ENCODE assay signal across 31 mouse cellular contexts in the genomic region with DNA sequence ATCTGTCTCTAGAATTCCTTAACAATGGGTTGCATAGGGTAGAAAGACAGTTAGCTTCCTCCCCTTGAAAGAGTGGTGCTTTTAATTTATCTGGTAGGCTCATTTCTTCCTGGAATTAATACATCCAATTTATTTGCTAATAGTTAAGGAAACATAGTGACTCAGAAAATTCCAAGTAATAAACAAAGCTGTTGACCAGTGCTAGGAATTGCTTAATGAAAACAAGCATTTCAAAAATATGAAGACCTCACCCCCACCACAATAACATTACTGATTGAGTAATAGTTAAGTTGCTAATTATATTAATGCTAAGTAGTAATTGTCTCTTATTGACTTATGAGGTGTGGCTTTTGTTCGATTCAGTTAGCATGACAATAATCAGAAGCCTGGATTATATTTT.
"Had no signal": no experiment of that assay in that cellular context is flagged by ENCODE, and none has a peak within 500 bp of the region (broad histone marks: within the 10 kb centered on the region; RNA-seq: fewer than 3 reads in every experiment).

No protein-coding gene starts in this region.

- H3K36me3 ChIP-seq: heart, embryonic 15.5 days; hindbrain, embryonic 10.5 days; hindbrain, embryonic 12.5 days; hindbrain, embryonic 13.5 days; hindbrain, embryonic 15.5 days; intestine, embryonic 15.5 days had no signal

- H3K9me3 ChIP-seq: heart, embryonic 10.5 days; heart, embryonic 12.5 days; heart, embryonic 13.5 days; heart, embryonic 15.5 days; hindbrain, embryonic 10.5 days; hindbrain, embryonic 12.5 days; hindbrain, embryonic 13.5 days; hindbrain, embryonic 15.5 days; intestine, embryonic 15.5 days; kidney, embryonic 15.5 days had no signal

- H3K4me2 ChIP-seq: heart, embryonic 11.5 days; heart, embryonic 12.5 days; heart, embryonic 13.5 days; heart, embryonic 15.5 days; hindbrain, embryonic 12.5 days; hindbrain, embryonic 13.5 days; hindbrain, embryonic 14.5 days; hindbrain, embryonic 15.5 days; intestine, embryonic 15.5 days; kidney, embryonic 15.5 days had no signal

- DNase-seq: heart, postnatal 10 days; heart, postnatal 14 days; heart, postnatal 36 days; heart, postnatal 4 days; kidney, adult 11 months; kidney, adult 18-20 months; kidney, postnatal 10 days; kidney, postnatal 14 days; kidney, postnatal 25 days; kidney, postnatal 4 days; layer of hippocampus, adult 9-11 months; layer of hippocampus, postnatal 36 days had no signal

- H3K27me3 ChIP-seq: heart, embryonic 12.5 days; heart, embryonic 13.5 days; heart, embryonic 15.5 days; hindbrain, embryonic 12.5 days; hindbrain, embryonic 13.5 days; hindbrain, embryonic 15.5 days; intestine, embryonic 15.5 days; kidney, embryonic 15.5 days had no signal

- H3K27ac ChIP-seq: heart, embryonic 10.5 days; heart, embryonic 13.5 days; heart, embryonic 15.5 days; hindbrain, embryonic 10.5 days; hindbrain, embryonic 12.5 days; hindbrain, embryonic 13.5 days; hindbrain, embryonic 14.5 days; hindbrain, embryonic 15.5 days; hindbrain, postnatal 0 days; intestine, embryonic 15.5 days; kidney, embryonic 15.5 days; kidney, postnatal 0 days; layer of hippocampus, adult 2 months had no signal

- H3K4me3 ChIP-seq: heart, embryonic 10.5 days; heart, embryonic 12.5 days; heart, embryonic 13.5 days; heart, embryonic 15.5 days; hindbrain, embryonic 10.5 days; hindbrain, embryonic 12.5 days; hindbrain, embryonic 13.5 days; hindbrain, embryonic 15.5 days; intestine, embryonic 15.5 days; kidney, embryonic 15.5 days; layer of hippocampus, adult 2 months had no signal

- ATAC-seq: hindbrain, embryonic 16.5 days; hindbrain, postnatal 0 days; inflammation-experienced regulatory T-cells, adult 6 months; intestine, embryonic 15.5 days; intestine, embryonic 16.5 days; intestine, postnatal 0 days had no signal

- H3K9ac ChIP-seq: heart, embryonic 12.5 days; heart, embryonic 13.5 days; heart, embryonic 15.5 days; hindbrain, embryonic 12.5 days; hindbrain, embryonic 13.5 days; hindbrain, embryonic 14.5 days; hindbrain, embryonic 15.5 days; intestine, embryonic 15.5 days; kidney, embryonic 15.5 days had no signal

- H3K4me1 ChIP-seq: heart, embryonic 10.5 days; heart, embryonic 12.5 days; heart, embryonic 13.5 days; heart, embryonic 15.5 days; hindbrain, embryonic 10.5 days; hindbrain, embryonic 12.5 days; hindbrain, embryonic 13.5 days; hindbrain, embryonic 15.5 days; intestine, embryonic 15.5 days had no signal
